Mouse (Mus musculus): Measurements from ENCODE around the gene Lamb1.

Gene Lamb1

DNA sequence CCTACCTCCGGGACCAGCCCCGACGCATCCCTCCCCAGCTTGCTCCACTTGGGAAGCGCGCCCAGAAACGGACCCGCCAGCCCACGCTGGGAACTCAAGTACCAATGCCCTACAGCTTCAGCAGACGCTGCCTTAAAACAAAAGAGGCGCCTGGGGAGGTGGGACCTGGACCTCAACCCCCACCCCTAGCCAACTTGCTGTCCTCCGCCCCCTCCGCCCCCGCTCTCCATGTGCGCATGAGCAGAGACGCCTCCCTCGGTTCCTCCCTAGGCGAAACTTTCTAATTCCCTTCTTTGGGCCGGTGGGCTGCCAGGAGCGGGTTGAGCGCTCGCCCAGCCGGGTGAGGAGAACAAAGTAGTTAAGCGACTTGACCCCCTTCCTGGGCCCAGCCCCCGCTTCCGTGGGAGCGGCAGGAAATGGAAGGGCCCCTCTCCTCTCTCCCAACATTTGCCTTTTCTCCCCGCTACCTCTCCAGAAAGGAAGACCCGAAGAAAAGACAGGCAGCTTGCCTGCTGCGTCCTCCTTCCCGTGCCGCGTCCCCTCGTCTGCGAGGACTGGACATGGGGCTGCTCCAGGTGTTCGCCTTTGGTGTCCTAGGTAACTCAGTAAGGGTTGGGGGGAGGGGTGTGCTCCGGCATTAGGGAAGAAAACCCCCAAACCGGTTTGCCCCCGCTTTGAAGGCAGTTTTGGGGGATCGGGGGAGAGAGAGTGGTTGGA lies at the start of gene Lamb1:
Gene Lamb1 (plus strand): TSS at position 230 of the 717 bp plus-strand sequence.
- DNase-seq (ENCODE audit: low read depth): no peak

GRCm38 (mm10) chr12:31217232-31217631 lies 47.8 kb upstream of the Lamb1 start:
- no peak for DNase-seq (ENCODE audit: low read depth)

DNA sequence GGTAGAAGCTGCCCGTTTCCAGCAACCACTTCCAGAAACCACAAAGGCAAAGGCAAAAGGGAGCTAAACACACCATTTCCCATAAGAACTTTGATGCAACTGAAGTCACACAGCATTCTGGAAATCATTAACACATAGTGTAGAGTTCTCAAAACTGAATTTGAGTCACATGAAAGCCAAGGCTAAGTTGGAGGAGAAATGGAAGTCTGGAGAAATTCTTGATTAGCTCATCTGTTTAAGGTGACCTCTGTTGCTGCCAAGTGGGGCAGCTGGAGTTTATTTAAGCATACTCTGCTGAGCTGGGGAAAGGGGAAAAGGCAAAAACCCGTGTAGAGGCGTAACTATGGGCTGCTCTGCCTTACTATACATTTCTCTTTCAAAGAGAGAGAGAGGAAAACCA lies 46.3 kb upstream of the Lamb1 start:
- DNase-seq (ENCODE audit: low read depth): no peak

- peak; percentile 30 for DNase-seq (ENCODE audit: low read depth)
These were observed 43.5 kb upstream of the Lamb1 start for GRCm38 (mm10) chr12:31221522-31221921.

- no peak for DNase-seq (ENCODE audit: low read depth)
These were observed 42.8 kb upstream of the Lamb1 start for GRCm38 (mm10) chr12:31222282-31222681.

- no peak for DNase-seq (ENCODE audit: low read depth)
These were observed 42.3 kb upstream of the Lamb1 start for GRCm38 (mm10) chr12:31222741-31223140.

DNA sequence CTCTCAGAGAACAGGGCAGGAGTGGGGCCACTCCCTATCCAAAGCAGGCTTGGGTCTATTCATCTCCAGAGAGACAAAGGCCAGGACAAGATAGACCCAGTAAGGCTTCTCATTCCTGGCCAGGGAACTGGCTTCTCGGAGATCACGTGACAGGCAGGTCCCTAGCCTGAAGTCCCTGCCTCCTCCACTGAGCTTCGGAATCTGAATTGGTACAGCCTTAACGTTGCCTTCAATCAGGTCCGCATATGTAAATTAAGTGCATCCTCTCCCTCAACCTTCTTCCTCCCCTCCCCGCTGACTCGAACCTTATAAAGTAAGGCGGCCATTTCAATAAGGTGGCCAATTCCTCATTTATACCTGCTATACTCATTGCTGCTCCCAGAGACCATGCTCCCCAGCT lies 39.6 kb upstream of the Lamb1 start:
- no peak for DNase-seq (ENCODE audit: low read depth)

DNA sequence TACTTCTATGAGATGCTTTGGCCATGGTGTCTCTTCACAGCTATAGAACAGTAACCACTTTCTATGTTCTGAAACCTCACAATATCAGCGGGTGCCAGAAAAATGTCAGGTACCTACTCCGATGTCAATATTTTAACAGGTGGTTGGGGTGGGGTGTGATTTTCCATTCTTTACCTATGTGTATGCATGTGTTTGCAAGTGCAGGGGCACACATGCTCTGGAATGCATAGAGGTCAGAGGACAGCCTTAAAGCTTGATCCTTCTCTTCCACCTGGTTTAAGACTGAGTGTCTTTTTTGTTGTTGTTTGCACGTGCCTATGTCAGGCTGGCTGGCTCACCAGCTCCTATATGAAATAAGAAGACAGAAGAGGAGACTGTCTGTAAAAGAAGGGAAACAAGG lies 37.9 kb upstream of the Lamb1 start:
- DNase-seq (ENCODE audit: low read depth): no peak

- DNase-seq (ENCODE audit: low read depth): no peak
These were observed 36.2 kb upstream of the Lamb1 start for GRCm38 (mm10) chr12:31228878-31229277.

- DNase-seq (ENCODE audit: low read depth): no peak
These were observed 32.4 kb upstream of the Lamb1 start for GRCm38 (mm10) chr12:31232635-31233034.

DNA sequence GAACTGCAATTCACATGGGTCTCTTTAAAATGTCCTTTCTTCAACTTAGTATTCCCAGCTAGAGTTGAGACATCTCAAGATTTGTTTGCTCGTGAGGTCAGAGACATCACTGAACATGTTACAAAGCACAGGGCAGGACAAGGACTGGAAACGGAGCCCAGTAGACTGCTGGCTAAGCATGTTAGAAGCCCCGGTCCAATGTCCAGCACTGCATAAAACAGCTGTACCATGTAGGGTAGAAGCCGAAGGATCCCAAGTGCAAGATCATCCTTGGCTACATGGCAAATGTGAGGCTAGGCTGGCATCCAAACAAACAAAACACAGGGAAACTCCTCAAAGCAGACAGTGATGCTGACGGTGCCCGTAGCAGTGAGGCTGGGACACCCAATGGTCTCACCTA lies 30.0 kb upstream of the Lamb1 start:
- DNase-seq (ENCODE audit: low read depth): no peak

DNA sequence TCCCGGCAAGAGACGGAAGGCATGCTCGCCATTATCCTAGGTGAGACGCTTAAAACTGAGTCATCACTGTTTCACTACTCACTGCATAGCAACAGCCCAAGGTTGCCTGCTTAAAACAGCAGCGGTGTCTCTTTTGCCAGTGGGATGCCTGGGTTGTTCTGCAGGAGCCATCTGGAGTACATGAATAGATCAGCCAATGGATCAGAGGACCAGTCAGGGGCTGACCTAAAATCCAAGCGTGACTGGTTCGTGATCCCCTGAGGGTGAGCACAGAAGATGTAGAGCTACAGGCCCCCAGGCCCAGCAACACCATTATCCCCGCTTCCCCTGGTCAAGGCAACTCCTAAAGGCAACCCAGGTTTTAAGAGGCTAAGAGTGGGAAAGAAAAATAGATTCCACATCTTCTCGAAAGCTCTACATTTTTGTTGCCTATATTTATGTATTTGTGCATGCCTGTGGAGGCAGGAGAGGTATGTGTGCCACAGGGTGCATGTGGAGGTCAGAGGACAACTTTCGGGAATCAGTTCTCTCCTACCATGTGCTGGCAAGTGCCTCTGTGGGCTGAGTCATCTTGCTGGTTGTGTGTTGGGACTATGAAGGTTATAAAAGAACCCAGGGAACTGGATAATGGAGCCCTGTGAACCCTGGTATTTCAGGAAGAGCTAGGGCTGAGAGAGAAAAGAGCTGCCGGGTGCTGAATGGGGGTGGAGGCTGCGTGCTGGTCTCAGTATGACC lies 28.0 kb upstream of the Lamb1 start:
- DNase-seq (ENCODE audit: low read depth): no peak

GRCm38 (mm10) chr12:31239031-31239583 lies 25.9 kb upstream of the Lamb1 start:
- no peak for DNase-seq (ENCODE audit: low read depth)

GRCm38 (mm10) chr12:31239798-31240197 lies 25.2 kb upstream of the Lamb1 start:
- no peak for DNase-seq (ENCODE audit: low read depth)

- no peak for DNase-seq (ENCODE audit: low read depth)
These were observed 24.6 kb upstream of the Lamb1 start, which contains the start of gene Gm6993 for GRCm38 (mm10) chr12:31240470-31240869. Gene Gm6993 (plus strand): TSS chr12:31240770.

- no peak for DNase-seq (ENCODE audit: low read depth)
These were observed 23.3 kb upstream of the Lamb1 start for GRCm38 (mm10) chr12:31241595-31242342.

DNA sequence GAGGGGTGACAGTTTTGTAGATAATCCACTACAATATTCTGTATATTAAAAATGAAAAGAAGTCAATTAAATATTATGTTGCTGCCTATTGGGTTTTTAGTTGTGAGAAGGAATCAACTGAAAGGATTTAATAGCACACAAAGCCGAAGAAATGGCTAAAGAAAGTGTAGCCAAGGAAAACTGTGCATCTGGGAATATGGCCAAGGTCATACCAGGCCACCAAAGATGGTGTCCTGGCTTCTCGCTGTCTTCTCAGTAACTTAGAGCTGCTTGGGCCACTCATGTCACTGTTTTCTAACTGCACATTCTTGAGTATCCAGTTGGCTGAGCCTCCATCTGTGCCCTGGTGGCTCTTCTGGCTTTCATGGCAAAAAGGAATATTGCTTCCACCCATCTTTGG lies 21.0 kb upstream of the Lamb1 start:
- DNase-seq (ENCODE audit: low read depth): no peak

GRCm38 (mm10) chr12:31244691-31245090 lies 20.3 kb upstream of the Lamb1 start:
- DNase-seq (ENCODE audit: low read depth): no peak

GRCm38 (mm10) chr12:31246153-31246552 lies 18.9 kb upstream of the Lamb1 start:
- no peak for DNase-seq (ENCODE audit: low read depth)

- no peak for DNase-seq (ENCODE audit: low read depth)
These were observed 18.4 kb upstream of the Lamb1 start for GRCm38 (mm10) chr12:31246615-31247014.

GRCm38 (mm10) chr12:31248165-31248564 lies 16.9 kb upstream of the Lamb1 start:
- DNase-seq (ENCODE audit: low read depth): no peak

GRCm38 (mm10) chr12:31248681-31249080 lies 16.4 kb upstream of the Lamb1 start:
- no peak for DNase-seq (ENCODE audit: low read depth)

DNA sequence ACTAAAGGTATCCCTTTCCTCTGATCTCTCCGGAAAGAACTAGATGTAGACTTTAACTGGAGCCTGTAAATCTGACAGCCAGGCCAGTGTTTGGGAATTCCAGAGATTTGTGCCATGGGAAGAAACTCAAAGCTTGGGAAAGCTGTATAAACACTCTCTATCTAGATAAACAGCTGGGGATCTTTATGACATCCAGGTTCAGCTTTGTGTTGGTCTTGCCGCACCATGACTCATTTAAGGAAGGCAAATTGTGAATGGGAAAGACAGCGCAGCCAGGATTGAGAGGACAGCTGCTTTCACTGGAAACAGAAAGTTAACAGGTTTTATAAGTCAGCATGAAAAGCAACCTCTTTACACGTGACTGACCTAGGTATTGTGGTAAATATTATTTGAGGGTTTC lies 12.8 kb upstream of the Lamb1 start:
- DNase-seq (ENCODE audit: low read depth): no peak
